Mouse (Mus musculus) lung, postnatal 4 days (tissue): ENCODE results near the gene Clcn2.

Experiments
- DNase-seq, 2 experiments: peaks; one replicate each; pipeline ENCODE4 v3.0.0; 2021

Clcn2 gene

GRCm38 (mm10) chr16:20717181-20717977 lies at the start of gene Clcn2, which contains the start of gene Polr2h:
Clcn2 (minus strand) TSS chr16:20717746.
Polr2h (plus strand) TSS chr16:20717665.
- peak; percentile 98 to 99 for DNase-seq

DNA sequence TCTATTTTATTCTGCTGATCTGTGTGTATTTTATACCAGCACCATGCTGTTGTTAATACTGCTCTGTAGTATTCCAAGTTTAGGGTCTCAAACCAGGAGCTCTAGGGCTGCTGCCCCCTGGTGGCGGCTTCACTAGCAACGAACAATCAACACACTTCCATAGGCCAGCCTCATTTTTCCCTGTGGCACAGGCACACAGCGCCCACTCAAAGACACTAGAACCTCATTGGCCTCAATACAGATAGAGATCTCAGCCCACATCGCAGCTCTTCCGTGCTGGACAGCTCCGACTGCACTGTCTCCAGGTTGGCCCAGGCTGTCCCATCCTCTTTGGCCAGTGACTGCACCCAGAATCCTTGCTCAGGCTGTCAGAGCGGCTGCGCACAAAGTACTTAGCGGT lies 47.7 kb upstream of the Clcn2 start:
- DNase-seq: peak in 1 of 2 experiments; percentile 43

DNA sequence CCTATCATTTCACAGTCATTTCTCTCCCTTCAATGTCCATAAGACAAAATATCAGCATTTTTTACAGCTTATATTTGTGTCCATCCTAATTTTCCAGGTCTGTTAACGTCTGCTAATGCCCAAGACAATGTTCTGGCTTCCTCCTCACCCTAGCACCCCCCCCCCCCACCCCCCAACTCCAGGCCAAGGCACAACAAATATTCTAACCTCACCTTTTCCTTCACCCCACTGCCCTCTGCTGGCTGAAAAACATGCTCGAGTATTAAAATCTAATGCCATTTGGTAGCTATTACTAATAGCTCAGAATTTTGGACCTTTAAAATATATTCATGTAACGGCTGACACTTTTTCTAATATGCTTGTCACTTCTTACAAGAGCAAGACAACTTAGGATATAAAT lies 44.1 kb upstream of the Clcn2 start:
- peak in 1 of 2 experiments; percentile 68 for DNase-seq

GRCm38 (mm10) chr16:20757385-20757784 lies 39.8 kb upstream of the Clcn2 start:
- no peak for DNase-seq

DNA sequence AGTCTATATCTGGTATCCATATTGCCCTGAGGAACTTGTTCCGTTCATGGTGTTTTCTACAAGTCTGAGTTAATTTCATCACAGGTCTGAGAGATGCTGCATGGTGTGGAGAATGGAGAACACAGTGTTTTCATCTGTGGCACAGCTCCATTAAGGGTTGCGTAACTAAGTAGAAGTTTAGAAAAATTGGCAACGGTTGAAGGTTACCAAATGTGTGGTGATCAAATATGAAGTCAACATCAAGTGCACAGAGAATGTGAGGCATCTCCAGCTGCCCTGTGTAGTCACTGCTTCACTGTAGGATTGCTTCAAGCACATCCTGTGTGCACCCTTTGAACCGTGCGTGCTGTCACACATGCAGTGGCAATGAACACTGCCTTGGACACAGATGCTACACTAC lies 38.5 kb upstream of the Clcn2 start:
- no peak for DNase-seq

- no peak for DNase-seq
Measured at GRCm38 (mm10) chr16:20750518-20750917, 33.0 kb upstream of the Clcn2 start.

GRCm38 (mm10) chr16:20746641-20747040 lies 29.1 kb upstream of the Clcn2 start:
- peak; percentile 54 to 80 for DNase-seq

GRCm38 (mm10) chr16:20739845-20740244 lies 22.3 kb upstream of the Clcn2 start:
- no peak for DNase-seq

DNA sequence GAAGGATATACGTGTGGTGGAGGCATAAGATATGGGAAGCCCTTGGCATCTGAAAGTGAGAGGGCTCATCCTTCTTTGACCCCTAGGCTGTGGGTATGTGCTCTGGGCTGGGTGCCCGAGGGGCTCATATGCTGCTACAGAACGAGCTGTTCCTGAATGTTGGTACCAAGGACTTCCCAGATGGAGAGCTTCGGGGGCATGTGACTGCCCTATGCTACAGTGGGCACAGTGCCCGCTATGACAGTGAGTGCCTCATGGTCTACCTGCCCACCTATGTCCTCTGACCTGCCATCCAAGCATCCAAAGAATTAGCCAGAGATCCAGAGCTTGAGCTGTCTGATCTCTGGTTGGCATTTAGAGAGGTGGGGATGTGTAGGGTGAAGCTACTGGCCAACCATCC lies 19.3 kb upstream of the Clcn2 start:
- DNase-seq: no peak

GRCm38 (mm10) chr16:20736168-20736567 lies 18.6 kb upstream of the Clcn2 start:
- DNase-seq: no peak

DNA sequence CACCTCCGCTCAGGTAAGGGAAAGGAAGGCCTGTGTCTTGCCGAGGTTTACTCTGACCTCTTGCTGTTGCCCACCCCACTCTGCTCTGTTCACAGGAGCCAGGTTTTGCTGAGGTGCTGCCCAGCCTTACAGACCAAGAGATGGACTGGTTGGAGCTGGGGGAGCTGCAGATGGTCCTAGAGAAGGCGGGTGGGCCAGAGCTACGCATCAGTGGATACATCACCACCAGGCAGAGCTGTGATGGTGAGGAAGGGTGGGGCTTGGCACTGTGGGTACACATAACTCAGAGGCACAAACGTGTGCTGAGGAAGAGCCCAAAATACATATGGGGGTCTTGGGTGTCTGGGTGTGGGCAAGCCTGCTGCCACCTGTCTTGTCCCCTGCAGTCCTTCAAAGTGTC lies 18.1 kb upstream of the Clcn2 start:
- no peak for DNase-seq

- no peak for DNase-seq
Measured at GRCm38 (mm10) chr16:20733731-20734730, 16.5 kb upstream of the Clcn2 start, which contains the start of gene Thpo. Thpo (minus strand) TSS chr16:20734511.

- peak; percentile 76 to 85 for DNase-seq
Measured at GRCm38 (mm10) chr16:20732925-20733730, 15.6 kb upstream of the Clcn2 start, which contains the start of gene Chrd. Chrd (plus strand) TSS chr16:20733127.

- DNase-seq: no peak
Measured at GRCm38 (mm10) chr16:20732251-20732924, 14.8 kb upstream of the Clcn2 start.

GRCm38 (mm10) chr16:20731688-20732087 lies 14.1 kb upstream of the Clcn2 start:
- DNase-seq: no peak

GRCm38 (mm10) chr16:20730293-20730711 lies 12.8 kb upstream of the Clcn2 start:
- DNase-seq: no peak

- DNase-seq: no peak
Measured at GRCm38 (mm10) chr16:20726384-20726783, 8.8 kb upstream of the Clcn2 start.

DNA sequence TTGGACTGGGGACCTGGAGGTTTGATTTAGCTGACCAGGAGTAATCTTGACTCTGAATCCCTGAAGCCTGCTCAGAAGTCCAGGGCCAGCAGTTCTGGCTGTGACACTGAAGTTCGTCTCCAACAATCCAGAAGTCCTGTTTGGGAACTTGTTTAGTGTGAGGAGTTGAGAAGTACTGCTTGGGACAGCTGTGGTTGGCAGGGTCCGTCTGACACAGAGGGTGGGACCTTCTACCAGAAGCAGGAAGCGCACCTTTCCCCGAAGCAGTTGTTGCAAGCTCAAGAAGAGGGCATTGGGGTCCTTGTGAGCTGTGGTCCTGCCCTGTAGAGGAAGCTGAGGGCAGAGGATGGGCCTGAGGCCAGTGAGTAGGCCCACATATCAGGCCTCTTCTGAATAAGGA lies 8.2 kb upstream of the Clcn2 start:
- no peak for DNase-seq

DNA sequence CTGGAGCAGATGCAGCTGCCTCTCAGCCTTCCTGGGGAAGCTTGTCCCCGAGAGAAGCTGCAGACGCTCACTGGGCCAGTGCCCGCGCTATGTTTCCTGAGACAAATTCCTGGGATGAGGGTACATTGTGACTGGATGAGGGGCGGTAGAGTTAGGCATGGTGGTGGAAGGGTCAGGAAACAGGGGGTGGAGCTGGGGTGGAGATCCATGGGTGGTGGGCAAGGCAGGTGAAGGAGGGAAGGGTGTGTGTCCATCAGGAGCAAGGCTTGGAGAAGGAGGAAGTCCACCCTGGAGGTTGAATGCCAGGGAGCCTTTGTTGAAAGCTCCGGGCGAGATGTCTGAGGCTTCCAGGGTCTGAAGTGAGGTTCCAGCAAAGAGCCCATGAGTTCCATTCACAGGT lies 7.8 kb upstream of the Clcn2 start:
- DNase-seq: no peak

GRCm38 (mm10) chr16:20724338-20724748 lies 6.8 kb upstream of the Clcn2 start:
- peak; percentile 76 to 77 for DNase-seq

- DNase-seq: no peak
Measured at GRCm38 (mm10) chr16:20723247-20723646, 5.7 kb upstream of the Clcn2 start.

GRCm38 (mm10) chr16:20722736-20723135 lies 5.2 kb upstream of the Clcn2 start:
- DNase-seq: no peak
